Mouse (Mus musculus) neural tube, embryonic 11.5 days (tissue): Measurements from ENCODE around the gene Prl8a6. TPM values are rescaled to one million over a fixed set of nuclear protein-coding genes. Genes with fewer than 3 reads are reported as not detected.
A peak's percentile ranks its signal among the peaks of the same experiment; 100 is the strongest.

ENCODE experiments used
- ATAC-seq: fragments of 200-750 bp; cut with Nextera tagmentation; 2 replicates; pipeline ENCODE4 v1.8.0; 2017; ENCODE audit warnings: moderate number of reproducible peaks, mild to moderate bottlenecking, moderate TSS enrichment, moderate library complexity; ENCODE audit not compliant: insufficient read depth, low FRiP score, low TSS enrichment
- DNase-seq: peaks from one replicate; pipeline ENCODE4 v3.0.0-alpha.2; 2015; ENCODE audit warnings: low spot score
- H3K27ac ChIP-seq: fragments of 300-500 bp; sonication (generic); 2 replicates; pipeline ENCODE4 v1.5.1; 2014; ENCODE audit warnings: low read depth, mild to moderate bottlenecking, low read length
- H3K27me3 ChIP-seq: fragments of 300-500 bp; sonication (generic); 2 replicates; pipeline ENCODE4 v1.6.1; 2014; ENCODE audit warnings: mild to moderate bottlenecking, low read length, mixed read lengths; ENCODE audit not compliant: control insufficient read depth, insufficient read depth
- H3K36me3 ChIP-seq: fragments of 300-500 bp; sonication (generic); 2 replicates; pipeline ENCODE4 v1.6.1; 2014; ENCODE audit warnings: mild to moderate bottlenecking, low read length, moderate library complexity, mixed read lengths; ENCODE audit not compliant: control insufficient read depth, insufficient read depth
- H3K4me1 ChIP-seq: fragments of 300-500 bp; sonication (generic); 2 replicates; pipeline ENCODE4 v1.6.1; 2014; ENCODE audit warnings: low read length, mixed read lengths; ENCODE audit not compliant: control insufficient read depth, insufficient read depth
- H3K4me2 ChIP-seq: fragments of 300-500 bp; sonication (generic); 2 replicates; pipeline ENCODE4 v1.6.1; 2014; ENCODE audit warnings: low read depth, mild to moderate bottlenecking, moderate library complexity
- H3K4me3 ChIP-seq: fragments of 300-500 bp; sonication (generic); 2 replicates; pipeline ENCODE4 v1.5.1; 2014; ENCODE audit warnings: low read depth, low read length
- H3K9ac ChIP-seq: fragments of 300-500 bp; sonication (generic); 2 replicates; pipeline ENCODE4 v1.6.1; 2014; ENCODE audit warnings: mild to moderate bottlenecking, low read length
- H3K9me3 ChIP-seq: fragments of 300-500 bp; sonication (generic); 2 replicates; pipeline ENCODE4 v1.6.1; 2016; ENCODE audit warnings: low read length; ENCODE audit not compliant: control insufficient read depth
- WGBS: fragments of 180-500 bp; shearing (Covaris S2); extraction: QIAGEN DNeasy Blood & Tissue Kit; methylation state at CpG from one replicate; pipeline ENCODE4 v1.1.7; 2014; 5-methylcytosine and 5-hydroxymethylcytosine counted together
- polyA plus RNA-seq: library from polyadenylated mRNA; unstranded; fragments of >200 nt; fragmentation: Nextera tagmentation; extraction: Ambion mirVana; gene quantifications from 2 replicates; pipeline ENCODE4 v1.2.1, GENCODE M21; 2014

Prl8a6 gene
- not detected in 2 replicates for polyA plus RNA-seq

GRCm38 (mm10) chr13:27438588-27438987, at the start of gene Prl8a6:
Gene Prl8a6 (minus strand): TSS chr13:27438688.
- DNase-seq (no peak), ATAC-seq (no peak)
- Histone ChIP-seq H3K27ac (no peak within 1 kb of the TSS), H3K4me3 (no peak within 1 kb of the TSS), H3K36me3 (no peaks in the 10 kb centered on the region), H3K9ac (no peak within 1 kb of the TSS), H3K4me2 (no peak within 1 kb of the TSS), H3K9me3 (no peaks in the 10 kb centered on the region), H3K4me1 (no peaks in the 10 kb centered on the region), H3K27me3 (no peaks in the 10 kb centered on the region)
- 89% methylated on average over 3 of the region's 3 CpGs for WGBS

- Histone ChIP-seq H3K27me3 (no peaks in the 10 kb centered on the region), H3K4me3 (no peak overlapping the region), H3K9me3 (no peaks in the 10 kb centered on the region), H3K9ac (no peak overlapping the region), H3K36me3 (no peaks in the 10 kb centered on the region), H3K4me2 (no peak overlapping the region), H3K27ac (no peak overlapping the region), H3K4me1 (no peaks in the 10 kb centered on the region)
- WGBS: 83% methylated on average over 1 of the region's 1 CpGs
- no peak for ATAC-seq
- no peak for DNase-seq
Measured at GRCm38 (mm10) chr13:27433159-27433558, 5.3 kb downstream of the Prl8a6 start.

GRCm38 (mm10) chr13:27413640-27414039, 24.8 kb downstream of the Prl8a6 start:
- ATAC-seq: no peak

GRCm38 (mm10) chr13:27399061-27399724, 39.3 kb downstream of the Prl8a6 start:
- no peak overlapping the region for H3K9ac ChIP-seq

More at GRCm38 (mm10) chr13:27413640-27414039, 24.8 kb downstream of the Prl8a6 start:
- Histone ChIP-seq H3K4me2 (no peak overlapping the region), H3K36me3 (no peaks in the 10 kb centered on the region), H3K4me1 (no peaks in the 10 kb centered on the region), H3K27me3 (no peaks in the 10 kb centered on the region), H3K4me3 (no peak overlapping the region), H3K9ac (no peak overlapping the region), H3K27ac (no peak overlapping the region), H3K9me3 (no peaks in the 10 kb centered on the region)
- DNase-seq: no peak

GRCm38 (mm10) chr13:27390746-27391145, 47.7 kb downstream of the Prl8a6 start, which contains the start of gene Prl2b1:
Gene Prl2b1 (minus strand): TSS chr13:27390846.
- Histone ChIP-seq H3K4me2 (no peak within 1 kb of the TSS), H3K9ac (no peak within 1 kb of the TSS), H3K27ac (no peak within 1 kb of the TSS), H3K9me3 (no peaks in the 10 kb centered on the region), H3K4me3 (no peak within 1 kb of the TSS), H3K36me3 (no peaks in the 10 kb centered on the region), H3K27me3 (no peaks in the 10 kb centered on the region), H3K4me1 (no peaks in the 10 kb centered on the region)
- DNase-seq (no peak), ATAC-seq (no peak)
- 71% methylated on average over 6 of the region's 6 CpGs for WGBS

More at GRCm38 (mm10) chr13:27399061-27399724, 39.3 kb downstream of the Prl8a6 start:
- peak; percentile 55; the same call in 1 of the 2 replicates for ATAC-seq
- Histone ChIP-seq H3K9me3 (no peaks in the 10 kb centered on the region), H3K27me3 (no peaks in the 10 kb centered on the region), H3K4me2 (no peak overlapping the region), H3K4me1 (no peaks in the 10 kb centered on the region), H3K4me3 (no peak overlapping the region), H3K36me3 (no peaks in the 10 kb centered on the region), H3K27ac (no peak overlapping the region)
- WGBS: 88% methylated on average over 7 of the region's 7 CpGs
- DNase-seq: peak; percentile 16

Other genes starting within 250 kb of the Prl8a6 start
- gene Prl3c1, start 242.0 kb downstream of the Prl8a6 start, polyA plus RNA-seq: not detected in 2 replicates
- gene Prl3b1, start 196.8 kb downstream of the Prl8a6 start, polyA plus RNA-seq: 0.74 TPM in 1 of 2 replicates, not detected in the other
- not detected in 2 replicates for gene Prl3a1, start 179.3 kb downstream of the Prl8a6 start, polyA plus RNA-seq
- not detected in 2 replicates for gene Prl6a1, start 126.1 kb downstream of the Prl8a6 start, polyA plus RNA-seq
- not detected in 2 replicates for gene Prl8a2, start 93.0 kb downstream of the Prl8a6 start, polyA plus RNA-seq
- gene Prl2b1, start 47.8 kb downstream of the Prl8a6 start, polyA plus RNA-seq: not detected in 2 replicates
- gene Prl8a8, start 74.5 kb upstream of the Prl8a6 start, polyA plus RNA-seq: not detected in 2 replicates
- gene Prl8a9, start 125.9 kb upstream of the Prl8a6 start, polyA plus RNA-seq: not detected in 2 replicates
- gene Prl8a1, start 143.5 kb upstream of the Prl8a6 start, polyA plus RNA-seq: not detected in 2 replicates
- not detected in 2 replicates for gene Prl7b1, start 171.9 kb upstream of the Prl8a6 start, polyA plus RNA-seq
- not detected in 2 replicates for gene Prl7a1, start 203.8 kb upstream of the Prl8a6 start, polyA plus RNA-seq
- gene Prl7a2, start 229.3 kb upstream of the Prl8a6 start, polyA plus RNA-seq: not detected in 2 replicates